Mouse (Mus musculus): Measurements from ENCODE around the gene Dgcr6.

Gene Dgcr6

GRCm38 (mm10) chr16:18070798-18071197 lies 18.1 kb downstream of the Dgcr6 start:
- DNase-seq (ENCODE audit: low spot score): no peak

- DNase-seq (ENCODE audit: low spot score): no peak
These were observed 19.4 kb downstream of the Dgcr6 start for GRCm38 (mm10) chr16:18072089-18072488.

GRCm38 (mm10) chr16:18073259-18073962 lies 20.8 kb downstream of the Dgcr6 start:
- DNase-seq (ENCODE audit: low spot score): no peak

GRCm38 (mm10) chr16:18074611-18075010 lies 22.0 kb downstream of the Dgcr6 start:
- no peak for DNase-seq (ENCODE audit: low spot score)

GRCm38 (mm10) chr16:18075201-18075600 lies 22.5 kb downstream of the Dgcr6 start:
- no peak for DNase-seq (ENCODE audit: low spot score)

- DNase-seq (ENCODE audit: low spot score): no peak
These were observed 25.8 kb downstream of the Dgcr6 start for GRCm38 (mm10) chr16:18078314-18079015.

- no peak for DNase-seq (ENCODE audit: low spot score)
These were observed 26.6 kb downstream of the Dgcr6 start for GRCm38 (mm10) chr16:18079300-18079699.

- no peak for DNase-seq (ENCODE audit: low spot score)
These were observed 27.5 kb downstream of the Dgcr6 start for GRCm38 (mm10) chr16:18080171-18080570.

- DNase-seq (ENCODE audit: low spot score): no peak
These were observed 28.6 kb downstream of the Dgcr6 start for GRCm38 (mm10) chr16:18081149-18081827.

- DNase-seq (ENCODE audit: low spot score): no peak
These were observed 29.6 kb downstream of the Dgcr6 start for GRCm38 (mm10) chr16:18082291-18082690.

- no peak for DNase-seq (ENCODE audit: low spot score)
These were observed 30.7 kb downstream of the Dgcr6 start for GRCm38 (mm10) chr16:18083231-18083951.

GRCm38 (mm10) chr16:18084262-18084661 lies 31.6 kb downstream of the Dgcr6 start:
- DNase-seq (ENCODE audit: low spot score): no peak

- DNase-seq (ENCODE audit: low spot score): no peak
These were observed 34.4 kb downstream of the Dgcr6 start for GRCm38 (mm10) chr16:18087101-18087500.

- no peak for DNase-seq (ENCODE audit: low spot score)
These were observed 43.7 kb downstream of the Dgcr6 start for GRCm38 (mm10) chr16:18096348-18096747.

GRCm38 (mm10) chr16:18102816-18103215 lies 50.2 kb downstream of the Dgcr6 start:
- no peak for DNase-seq (ENCODE audit: low spot score)

GRCm38 (mm10) chr16:18103366-18103765 lies 50.7 kb downstream of the Dgcr6 start:
- DNase-seq (ENCODE audit: low spot score): no peak

- no peak for DNase-seq (ENCODE audit: low spot score)
These were observed 51.1 kb downstream of the Dgcr6 start for GRCm38 (mm10) chr16:18103808-18104207.

- peak; percentile 85 for DNase-seq (ENCODE audit: low spot score)
These were observed 55.7 kb downstream of the Dgcr6 start for GRCm38 (mm10) chr16:18108221-18108966.

- DNase-seq (ENCODE audit: low spot score): no peak
These were observed 58.4 kb downstream of the Dgcr6 start for GRCm38 (mm10) chr16:18111042-18111441.

GRCm38 (mm10) chr16:18116467-18116866 lies 63.8 kb downstream of the Dgcr6 start:
- DNase-seq (ENCODE audit: low spot score): no peak

GRCm38 (mm10) chr16:18118285-18118684 lies 65.6 kb downstream of the Dgcr6 start:
- DNase-seq (ENCODE audit: low spot score): no peak

Data from embryo, embryonic 10 days (tissue).